Mouse (Mus musculus): ENCODE data around the gene Mapk14.

DNA sequence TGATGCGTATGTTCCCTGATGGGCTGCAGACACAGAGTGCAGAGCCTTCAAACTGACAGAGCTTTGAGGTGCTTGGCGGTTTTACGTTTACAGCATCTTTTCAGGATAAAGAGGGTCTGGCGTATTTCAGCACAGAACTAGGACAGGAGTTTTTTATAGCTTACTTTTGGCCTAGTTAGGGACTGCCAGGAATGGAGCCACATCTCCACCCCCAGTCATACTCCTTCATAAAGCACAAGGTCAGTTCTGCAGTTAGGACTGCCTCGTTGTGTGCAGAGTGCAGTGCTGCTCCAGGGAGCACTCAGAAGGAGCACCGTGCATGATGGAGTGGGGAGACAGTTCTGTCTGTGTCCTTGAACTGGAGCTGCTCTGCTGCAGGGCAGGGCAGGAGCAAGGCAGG is 54.6 kb downstream of the Mapk14 start:
- TF ChIP-seq CTCF (IDR thresholded peaks at IDR 0.05; ENCODE audit: low read depth, low read length) (no peak), EP300 (IDR thresholded peaks at IDR 0.05; ENCODE audit: insufficient read depth, low read depth, low read length) (no peak)

All from ES-Bruce4 (cell line).